Mouse (Mus musculus) cortical plate, adult 2 months (tissue): ENCODE results near the gene Pkib.

Source experiments
- CTCF ChIP-seq: fragments of 200-500 bp; IDR thresholded peaks from 2 replicates; pipeline ENCODE4 v1.5.1; 2011; ENCODE audit warnings: mild to moderate bottlenecking, control low read depth, low read length; ENCODE audit not compliant: insufficient read depth; ENCODE audit errors: extremely low read depth
- POLR2A ChIP-seq: fragments of 200-500 bp; IDR thresholded peaks from 2 replicates; pipeline ENCODE4 v1.6.1; 2011; ENCODE audit warnings: mild to moderate bottlenecking, low read length, control low read depth; ENCODE audit not compliant: insufficient read depth; ENCODE audit errors: extremely low read depth

DNA sequence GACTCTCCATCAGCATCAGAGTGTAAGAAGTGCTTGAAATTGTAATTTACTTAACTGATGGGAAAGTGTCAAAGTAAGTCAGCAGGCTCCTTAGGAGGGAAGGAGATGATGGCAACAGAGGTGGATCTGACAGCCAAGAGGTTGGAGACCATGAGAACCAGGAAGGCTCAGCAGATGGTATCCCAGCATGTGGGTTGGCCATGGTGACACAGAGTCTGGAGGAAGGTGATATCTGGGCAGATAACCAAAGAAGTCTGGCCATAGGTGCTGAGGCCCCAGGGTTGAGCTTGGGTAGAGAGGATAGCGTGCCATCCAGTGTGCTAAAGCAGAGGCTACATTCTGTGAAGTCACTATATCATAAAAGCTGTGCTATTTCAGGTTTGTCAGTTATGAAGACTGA, 32.0 kb downstream of the Pkib start:
- TF ChIP-seq CTCF = no peak
- no peak for TF ChIP-seq POLR2A
